Mouse (Mus musculus): ENCODE results near the gene Nr3c2. TPM values are rescaled to one million over a fixed set of nuclear protein-coding genes. Genes with fewer than 3 reads are reported as not detected.

Gene Nr3c2
- polyA plus RNA-seq (2014; fragmentation: Illumina TruSeq; extraction: RNeasy Lipid Tissue Mini Kit (QIAGEN cat#74804); ENCODE audit: low read depth, low replicate concordance), result 15.0 TPM

GRCm38 (mm10) chr8:76899411-76900154 is at the start of gene Nr3c2:
Nr3c2 (plus strand) TSS chr8:76899442.

